23 mouse cellular contexts compared by ENCODE assay signal in genomic region chr17:85681741-85682140, GRCm38 (mm10). TPM values are rescaled to one million over a fixed set of nuclear protein-coding genes. Genes with fewer than 3 reads are reported as not detected.
DNase-seq lines count a peak whose midpoint lies in the region; ATAC-seq lines count a peak whose summit lies in the region.
"Had no signal": no experiment of that assay in that cellular context is flagged by ENCODE, and none has a peak within 500 bp of the region (broad histone marks: within the 10 kb centered on the region; RNA-seq: fewer than 3 reads in every experiment).

No protein-coding gene starts in this region.

- ATAC-seq in kidney, embryonic 15.5 days (replicated peaks; ENCODE audit: low FRiP score) = no peak
- ATAC-seq in embryonic facial prominence, embryonic 13.5 days (ENCODE audit: insufficient number of reproducible peaks, insufficient read depth, low FRiP score, low TSS enrichment, low read depth) = no peak
- no peak for ATAC-seq in limb, embryonic 13.5 days (ENCODE audit: low FRiP score, low read depth)
- ATAC-seq: forebrain, embryonic 16.5 days had no signal

- H3K9ac ChIP-seq in kidney, embryonic 15.5 days = no peak overlapping the region
- peak overlapping the region; percentile 95 for H3K9ac ChIP-seq in embryonic facial prominence, embryonic 13.5 days
- no peak overlapping the region; the same call in 1 of the 2 replicates for H3K9ac ChIP-seq in limb, embryonic 13.5 days
- H3K9ac ChIP-seq: heart, embryonic 12.5 days; hindbrain, embryonic 15.5 days; liver, embryonic 14.5 days; lung, embryonic 15.5 days; neural tube, embryonic 13.5 days had no signal

- peak overlapping the region; percentile 74 for H3K4me2 ChIP-seq in kidney, embryonic 15.5 days
- H3K4me2 ChIP-seq in embryonic facial prominence, embryonic 13.5 days = peak overlapping the region; percentile 72
- H3K4me2 ChIP-seq in limb, embryonic 13.5 days (replicated peaks) = peak overlapping the region; percentile 82; the same call in 1 of the 2 replicates
- H3K4me2 ChIP-seq: heart, embryonic 12.5 days; hindbrain, embryonic 15.5 days; lung, embryonic 15.5 days; neural tube, embryonic 13.5 days had no signal

- no peaks in the 10 kb centered on the region for H3K36me3 ChIP-seq in kidney, embryonic 15.5 days
- peaks cover 26% of the 10 kb centered on the region; the same call in 1 of the 2 replicates for H3K36me3 ChIP-seq in embryonic facial prominence, embryonic 13.5 days
- H3K36me3 ChIP-seq in limb, embryonic 13.5 days = no peaks in the 10 kb centered on the region
- H3K36me3 ChIP-seq: heart, embryonic 12.5 days; hindbrain, embryonic 15.5 days; lung, embryonic 15.5 days; neural tube, embryonic 13.5 days had no signal

- intact Hi-C loops in heart, postnatal 36 days (cut with DNase I) = no loop called here

- no peak for DNase-seq in kidney, adult 18-20 months
- peak; percentile 23 for DNase-seq in embryo, embryonic 9.5 days (ENCODE audit: extremely low spot score)
- DNase-seq in spleen, postnatal 14 days (ENCODE audit: low spot score in 2 of 2) = no peak
- no peak for DNase-seq in heart, postnatal 36 days
- DNase-seq: cerebellum, adult 2 months; gastrocnemius, adult 2 months; heart, postnatal 14 days; kidney, adult 8-10 months; kidney, postnatal 36 days; lung, postnatal 4 days; thymus, adult 2 months had no signal

- peak overlapping the region; percentile 37; the same call in 1 of the 2 replicates for H3K27ac ChIP-seq in kidney, embryonic 15.5 days
- peak overlapping the region; percentile 56 for H3K27ac ChIP-seq in embryonic facial prominence, embryonic 13.5 days
- no peak overlapping the region for H3K27ac ChIP-seq in limb, embryonic 13.5 days
- H3K27ac ChIP-seq: gastrocnemius, adult 2 months; hindbrain, embryonic 15.5 days; liver, embryonic 14.5 days; lung, embryonic 15.5 days; neural tube, embryonic 13.5 days had no signal

- peaks cover 89% of the 10 kb centered on the region for H3K27me3 ChIP-seq in kidney, embryonic 15.5 days
- peaks cover 74% of the 10 kb centered on the region for H3K27me3 ChIP-seq in embryonic facial prominence, embryonic 13.5 days
- peaks cover 90% of the 10 kb centered on the region for H3K27me3 ChIP-seq in limb, embryonic 13.5 days

- no peak overlapping the region for H3K4me3 ChIP-seq in kidney, embryonic 15.5 days (replicated peaks)
- H3K4me3 ChIP-seq in embryonic facial prominence, embryonic 13.5 days = peak overlapping the region; percentile 76
- no peak overlapping the region for H3K4me3 ChIP-seq in limb, embryonic 13.5 days
- H3K4me3 ChIP-seq: gastrocnemius, adult 2 months; heart, embryonic 12.5 days; hindbrain, embryonic 15.5 days; lung, embryonic 15.5 days; neural tube, embryonic 13.5 days had no signal

- peaks cover 39% of the 10 kb centered on the region for H3K4me1 ChIP-seq in kidney, embryonic 15.5 days
- H3K4me1 ChIP-seq in embryonic facial prominence, embryonic 13.5 days = peaks cover 48% of the 10 kb centered on the region
- H3K4me1 ChIP-seq in limb, embryonic 13.5 days = peaks cover 55% of the 10 kb centered on the region

- 13% methylated on average over 6 of the region's 6 CpGs for WGBS in kidney, embryonic 15.5 days
- 12% methylated on average over 6 of the region's 6 CpGs for WGBS in embryonic facial prominence, embryonic 13.5 days
- 12% methylated on average over 6 of the region's 6 CpGs for WGBS in limb, embryonic 13.5 days

- H3K9me3 ChIP-seq in kidney, embryonic 15.5 days (replicated peaks) = no peaks in the 10 kb centered on the region
- no peaks in the 10 kb centered on the region for H3K9me3 ChIP-seq in embryonic facial prominence, embryonic 13.5 days
- no peaks in the 10 kb centered on the region for H3K9me3 ChIP-seq in limb, embryonic 13.5 days
- H3K9me3 ChIP-seq: heart, embryonic 12.5 days; hindbrain, embryonic 15.5 days; lung, embryonic 15.5 days; neural tube, embryonic 13.5 days had no signal

RNA-seq across cellular contexts. Expression of gene Six2, which starts 6.3 kb away (rescaled TPM):
- polyA plus RNA-seq in kidney, embryonic 15.5 days (2015; fragmentation: Nextera tagmentation; extraction: Ambion mirVana) = 16.9 and 18.9 TPM in 2 replicates
- polyA plus RNA-seq in embryonic facial prominence, embryonic 13.5 days (2015; fragmentation: Nextera tagmentation; extraction: Ambion mirVana) = 21.3 and 21.9 TPM in 2 replicates
- 8.7 and 9.7 TPM in 2 replicates for polyA plus RNA-seq in limb, embryonic 13.5 days (2015; fragmentation: Nextera tagmentation; extraction: Ambion mirVana)
- under 1 TPM; 0.30 to 0.33 TPM for total RNA-seq in heart, postnatal 36 days (2021)
- total RNA-seq: adrenal gland, adult 18-20 months; granulocyte monocyte progenitor cell, adult 5-6 weeks had no signal
- polyA plus RNA-seq: C2C12; neural tube, embryonic 13.5 days had no signal
